Mouse (Mus musculus) 3134 (cell line): ENCODE measurements around the gene Fem1b.

ENCODE experiments used
- DNase-seq: peaks from one replicate; pipeline ENCODE4 v3.0.0-alpha.2; 2011; ENCODE audit warnings: low spot score; ENCODE audit not compliant: insufficient read length; ENCODE audit errors: extremely low read depth

Fem1b gene

GRCm38 (mm10) chr9:62782976-62783781 lies 28.6 kb downstream of the Fem1b start:
- DNase-seq: no peak

- DNase-seq: no peak
These were observed 29.8 kb downstream of the Fem1b start for GRCm38 (mm10) chr9:62781965-62782364.

GRCm38 (mm10) chr9:62778721-62779120 lies 33.0 kb downstream of the Fem1b start:
- DNase-seq: no peak

GRCm38 (mm10) chr9:62777461-62777860 lies 34.3 kb downstream of the Fem1b start:
- DNase-seq: peak; percentile 42

DNA sequence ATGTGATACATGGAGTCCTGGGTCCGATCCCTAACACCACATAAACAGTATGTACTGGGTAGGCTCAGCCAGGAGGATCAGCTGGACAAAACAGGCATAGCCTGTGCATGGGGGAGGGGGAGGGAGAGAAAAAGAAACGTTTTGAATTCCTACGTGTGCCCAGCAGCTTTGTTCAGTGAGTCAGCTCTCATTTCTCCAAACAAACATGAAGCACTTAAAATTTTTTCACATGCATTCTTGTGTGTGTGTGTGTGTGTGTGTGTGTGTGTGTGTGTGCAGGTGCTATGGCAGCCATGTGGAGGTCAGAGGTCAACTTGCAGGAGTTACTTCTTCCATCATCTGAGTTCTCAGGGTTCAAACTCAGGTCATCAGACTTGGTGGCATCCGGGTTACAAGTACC lies 36.3 kb downstream of the Fem1b start:
- DNase-seq: peak; percentile 29

- no peak for DNase-seq
These were observed 39.0 kb downstream of the Fem1b start for GRCm38 (mm10) chr9:62772746-62773145.

GRCm38 (mm10) chr9:62768361-62768760 lies 43.4 kb downstream of the Fem1b start:
- no peak for DNase-seq

DNA sequence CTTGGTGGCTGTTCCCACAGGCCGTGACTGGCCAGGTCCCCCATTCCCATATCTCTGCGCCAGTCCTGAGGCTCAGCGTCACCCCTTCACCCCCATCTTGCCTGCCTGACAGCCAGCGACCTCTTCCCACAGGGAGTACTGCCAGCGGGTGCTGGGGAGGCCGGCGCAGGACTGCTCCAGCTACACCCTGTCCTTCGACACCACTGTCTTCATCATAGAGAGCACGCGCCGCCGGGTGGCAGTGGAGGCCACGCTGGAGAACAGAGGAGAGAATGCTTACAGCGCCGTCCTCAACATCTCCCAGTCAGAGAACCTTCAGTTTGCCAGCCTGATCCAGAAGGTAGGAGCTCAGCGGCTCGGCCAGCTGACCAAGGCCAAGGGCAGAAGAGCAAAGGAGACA lies 44.3 kb downstream of the Fem1b start:
- DNase-seq: no peak

GRCm38 (mm10) chr9:62765346-62765745 lies 46.4 kb downstream of the Fem1b start:
- DNase-seq: no peak

DNA sequence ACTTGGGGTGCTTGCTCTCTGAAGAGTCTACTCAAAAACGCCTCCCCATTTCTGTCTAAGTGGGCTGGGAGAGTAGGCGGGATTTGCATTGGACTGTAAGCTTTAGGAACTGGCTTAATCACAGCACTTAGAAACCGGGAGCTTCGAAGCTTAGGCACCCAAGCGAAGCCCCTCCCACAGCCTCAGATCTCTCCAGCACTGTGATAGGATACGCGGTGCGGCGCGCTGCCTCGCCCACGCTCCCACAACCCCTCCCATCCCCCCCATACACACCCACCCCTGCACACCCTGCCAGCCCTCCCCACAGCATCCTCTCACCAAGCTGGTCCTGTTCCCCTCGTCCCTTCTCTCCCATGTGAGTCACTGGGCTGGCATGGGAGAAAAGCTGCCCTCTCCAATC lies 48.3 kb downstream of the Fem1b start:
- no peak for DNase-seq

- no peak for DNase-seq
These were observed 52.1 kb downstream of the Fem1b start for GRCm38 (mm10) chr9:62759601-62760000.

GRCm38 (mm10) chr9:62758288-62758687 lies 53.4 kb downstream of the Fem1b start:
- DNase-seq: no peak

GRCm38 (mm10) chr9:62750381-62750780 lies 61.4 kb downstream of the Fem1b start:
- no peak for DNase-seq

DNA sequence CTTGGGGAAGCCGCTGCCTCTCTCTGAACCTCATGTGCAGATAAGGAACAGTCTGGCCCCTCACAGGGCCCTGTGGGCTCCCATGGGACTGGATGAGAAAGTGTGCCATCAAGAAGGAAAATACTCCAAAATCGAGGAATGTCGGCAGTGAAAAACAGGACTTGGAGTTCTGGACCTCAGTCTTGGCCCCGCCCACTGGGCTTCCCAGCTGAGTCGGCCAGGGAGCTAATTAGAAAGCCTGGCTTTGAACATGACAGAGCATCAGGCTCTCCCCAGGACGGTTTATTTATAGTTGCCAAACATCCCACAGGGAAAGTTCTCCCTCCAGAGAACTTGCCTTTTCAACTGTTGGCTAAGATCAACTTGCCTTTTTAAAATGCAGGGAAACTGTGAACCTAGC lies 62.1 kb downstream of the Fem1b start:
- no peak for DNase-seq

DNA sequence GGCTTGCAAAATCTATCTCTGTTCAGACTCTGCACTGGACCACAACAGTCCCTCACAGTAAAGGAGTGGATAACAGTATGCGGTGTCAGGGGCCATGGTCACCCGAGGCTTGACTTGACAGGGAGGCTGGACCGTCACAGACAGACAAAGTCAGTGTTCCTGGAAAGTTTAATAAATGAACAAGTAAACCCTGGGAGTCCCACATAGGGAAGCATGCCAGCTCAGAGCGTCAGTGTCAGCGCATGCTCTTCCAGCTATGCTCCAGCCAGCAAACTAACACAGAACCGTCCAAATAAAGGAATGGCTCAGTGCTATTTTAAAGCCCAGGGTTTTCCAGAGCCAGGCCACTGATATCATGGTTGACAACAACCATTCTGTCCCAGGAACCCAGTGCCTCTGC lies 65.1 kb downstream of the Fem1b start:
- no peak for DNase-seq

DNA sequence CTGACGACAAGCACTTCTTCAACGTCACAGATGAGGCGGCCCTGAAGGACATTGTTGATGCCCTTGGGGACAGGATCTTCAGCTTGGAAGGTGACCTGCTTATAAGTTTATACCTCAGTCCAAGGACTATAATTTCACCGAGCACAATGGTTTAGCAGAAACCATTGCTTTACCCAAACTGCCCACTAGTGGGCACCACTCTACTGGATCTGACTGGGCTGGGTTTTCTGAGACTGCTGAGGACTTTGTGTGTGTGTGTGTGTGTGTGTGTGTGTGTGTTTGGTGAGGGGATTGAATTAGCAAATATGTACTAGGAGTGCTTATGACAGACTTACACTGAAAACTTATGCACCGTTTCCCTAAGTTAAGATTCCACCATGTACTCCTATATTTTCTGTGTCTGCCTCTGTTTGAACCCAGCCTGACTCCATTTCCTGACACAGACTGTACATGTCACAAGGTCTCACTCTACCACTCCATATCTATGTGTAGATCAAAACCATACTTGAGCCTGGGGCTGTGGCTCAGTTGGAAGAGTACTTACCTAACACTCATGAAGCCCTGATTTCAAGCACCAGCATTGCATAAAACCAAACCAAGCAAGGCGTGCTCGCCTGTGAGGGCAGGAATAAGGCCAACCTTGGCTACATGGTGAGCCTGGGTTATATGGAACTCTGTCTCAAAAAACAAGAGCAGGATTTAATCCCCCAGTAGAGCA lies 67.0 kb downstream of the Fem1b start:
- DNase-seq: no peak
